Mouse (Mus musculus) G1E-ER4 (cell line): ENCODE results near the gene Iqcd. TPM values are rescaled to one million over a fixed set of nuclear protein-coding genes. Genes with fewer than 3 reads are reported as not detected.

Experiments
- GATA1 ChIP-seq: IDR thresholded peaks from one replicate; pipeline ENCODE4 v1.8.0; 2012; ENCODE audit warnings: low read length, inconsistent platforms
- polyA plus RNA-seq: library from polyadenylated mRNA; stranded (reverse); fragments of >175 nt; gene quantifications from 2 replicates; pipeline ENCODE4 v1.2.3, GENCODE M21; 2012

Iqcd gene
- polyA plus RNA-seq, 1 experiment, result 1.2 TPM

GRCm38 (mm10) chr5:120583511-120583910, 5.3 kb upstream of the Iqcd start:
- TF ChIP-seq GATA1, result no peak

- TF ChIP-seq GATA1, result no peak
These were observed 3.8 kb upstream of the Iqcd start for GRCm38 (mm10) chr5:120584968-120585367.

- no peak for TF ChIP-seq GATA1
These were observed 1.8 kb upstream of the Iqcd start for GRCm38 (mm10) chr5:120586741-120587615.

GRCm38 (mm10) chr5:120587616-120587926, 1.2 kb upstream of the Iqcd start:
- no peak for TF ChIP-seq GATA1

GRCm38 (mm10) chr5:120587940-120588568, 762 bp upstream of the Iqcd start:
- TF ChIP-seq GATA1, result no peak

- TF ChIP-seq GATA1, result no peak
These were observed 1.7 kb downstream of the Iqcd start for GRCm38 (mm10) chr5:120590356-120591010.

GRCm38 (mm10) chr5:120592141-120592540, 3.3 kb downstream of the Iqcd start:
- no peak for TF ChIP-seq GATA1

GRCm38 (mm10) chr5:120594485-120594884, 5.7 kb downstream of the Iqcd start:
- TF ChIP-seq GATA1, result no peak

GRCm38 (mm10) chr5:120599625-120600024, 10.8 kb downstream of the Iqcd start:
- TF ChIP-seq GATA1, result no peak

- TF ChIP-seq GATA1, result no peak
These were observed 12.3 kb downstream of the Iqcd start for GRCm38 (mm10) chr5:120600946-120601668.

- TF ChIP-seq GATA1, result no peak
These were observed 13.4 kb downstream of the Iqcd start for GRCm38 (mm10) chr5:120602210-120602609.

GRCm38 (mm10) chr5:120603515-120603914, 14.7 kb downstream of the Iqcd start:
- TF ChIP-seq GATA1, result no peak

- no peak for TF ChIP-seq GATA1
These were observed 16.0 kb downstream of the Iqcd start for GRCm38 (mm10) chr5:120604839-120605238.

GRCm38 (mm10) chr5:120605241-120605661, 16.4 kb downstream of the Iqcd start:
- no peak for TF ChIP-seq GATA1

- TF ChIP-seq GATA1, result no peak
These were observed 16.9 kb downstream of the Iqcd start for GRCm38 (mm10) chr5:120605688-120606087.

GRCm38 (mm10) chr5:120606590-120607200, 17.9 kb downstream of the Iqcd start:
- no peak for TF ChIP-seq GATA1
